Mouse (Mus musculus): ENCODE results near the gene D8Ertd738e.

- no peak for TF ChIP-seq GATA1 (IDR thresholded peaks at IDR 0.05; ENCODE audit: low read length)
- no peak for TF ChIP-seq TAL1 (IDR thresholded peaks at IDR 0.05; ENCODE audit: low read length)
These were observed 39.4 kb upstream of the D8Ertd738e start for GRCm38 (mm10) chr8:84288892-84289291.
